Mouse (Mus musculus) forebrain, embryonic 14.5 days (tissue): ENCODE measurements at regions not wholly inside any gene's neighbourhood (a gene's known extent, or its start where the extent isn't known, plus 50 kb on each side); places are given as distances from the start of the nearest gene placed in this dataset.

ENCODE experiments used
- ATAC-seq: fragments of 200-750 bp; cut with Nextera tagmentation; 2 replicates; pipeline ENCODE4 v1.8.0; 2017; ENCODE audit warnings: mild to moderate bottlenecking, moderate library complexity
- DNase-seq: peaks from one replicate; pipeline ENCODE4 v3.0.0-alpha.2; 2015; ENCODE audit warnings: low spot score
- H3K27ac ChIP-seq: fragments of 300-500 bp; sonication (generic); 2 replicates; pipeline ENCODE4 v1.5.1; 2014; ENCODE audit warnings: low read depth, mild to moderate bottlenecking, control low read depth, low read length, moderate library complexity
- H3K27me3 ChIP-seq: fragments of 300-500 bp; sonication (generic); replicated peaks from 2 replicates; pipeline ENCODE4 v1.6.1; 2014; ENCODE audit warnings: low read length, control low read depth, mixed read lengths; ENCODE audit not compliant: control insufficient read depth, insufficient read depth
- H3K36me3 ChIP-seq: fragments of 300-500 bp; sonication (generic); 2 replicates; pipeline ENCODE4 v1.6.1; 2014; ENCODE audit warnings: low read length, control low read depth; ENCODE audit not compliant: control insufficient read depth, insufficient read depth
- H3K4me1 ChIP-seq: fragments of 300-500 bp; sonication (generic); 2 replicates; pipeline ENCODE4 v1.6.1; 2014; ENCODE audit warnings: antibody characterized with exemption, low read length, control low read depth; ENCODE audit not compliant: control insufficient read depth, insufficient read depth
- H3K4me2 ChIP-seq: fragments of 300-500 bp; sonication (generic); 2 replicates; pipeline ENCODE4 v1.6.1; 2014; ENCODE audit warnings: mild to moderate bottlenecking, control low read depth, low read length
- H3K4me3 ChIP-seq: fragments of 300-500 bp; sonication (generic); 2 replicates; pipeline ENCODE4 v1.5.1; 2014; ENCODE audit warnings: low read depth, low read length, control low read depth
- H3K9ac ChIP-seq: fragments of 300-500 bp; sonication (generic); 2 replicates; pipeline ENCODE4 v1.6.1; 2014; ENCODE audit warnings: mild to moderate bottlenecking, low read length, control low read depth, moderate library complexity
- H3K9me3 ChIP-seq: fragments of 300-500 bp; sonication (generic); replicated peaks from 2 replicates; pipeline ENCODE4 v1.6.1; 2016; ENCODE audit warnings: low read length, control low read depth, mixed read lengths; ENCODE audit not compliant: control insufficient read depth
- WGBS: fragments of 180-500 bp; shearing (Covaris S2); extraction: QIAGEN DNeasy Blood & Tissue Kit; methylation state at CpG from one replicate; pipeline ENCODE4 v1.1.7; 2014; 5-methylcytosine and 5-hydroxymethylcytosine counted together

DNA sequence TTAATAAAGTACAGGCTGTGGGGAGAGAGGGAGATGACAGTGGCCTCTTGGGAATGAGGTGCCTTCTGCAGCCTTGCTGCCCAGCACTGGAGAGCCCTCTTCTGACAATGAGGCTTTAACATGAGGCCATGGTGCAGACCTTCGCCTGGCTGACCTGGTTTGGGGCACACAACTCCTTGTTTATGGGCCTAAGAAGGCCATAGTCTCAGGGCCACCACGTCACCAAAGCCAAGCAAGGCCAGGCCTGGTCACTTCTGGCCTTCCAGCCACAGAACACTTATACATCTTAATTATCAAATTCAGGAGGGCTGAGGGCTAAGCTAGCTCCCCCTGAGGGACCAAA, 70.7 kb upstream of the Ptpn1 start:
- DNase-seq, result no peak
- H3K36me3 ChIP-seq, result no peaks in the 10 kb centered on the region
- H3K9me3 ChIP-seq, result no peaks in the 10 kb centered on the region
- H3K9ac ChIP-seq, result no peak overlapping the region
- no peaks in the 10 kb centered on the region for H3K27me3 ChIP-seq
- no peak for ATAC-seq
- H3K27ac ChIP-seq, result no peak overlapping the region
- H3K4me3 ChIP-seq, result no peak overlapping the region
- H3K4me2 ChIP-seq, result no peak overlapping the region
- no peaks in the 10 kb centered on the region; the same call in 1 of the 2 replicates for H3K4me1 ChIP-seq
- WGBS, result 85% methylated on average over 2 of the region's 2 CpGs

DNA sequence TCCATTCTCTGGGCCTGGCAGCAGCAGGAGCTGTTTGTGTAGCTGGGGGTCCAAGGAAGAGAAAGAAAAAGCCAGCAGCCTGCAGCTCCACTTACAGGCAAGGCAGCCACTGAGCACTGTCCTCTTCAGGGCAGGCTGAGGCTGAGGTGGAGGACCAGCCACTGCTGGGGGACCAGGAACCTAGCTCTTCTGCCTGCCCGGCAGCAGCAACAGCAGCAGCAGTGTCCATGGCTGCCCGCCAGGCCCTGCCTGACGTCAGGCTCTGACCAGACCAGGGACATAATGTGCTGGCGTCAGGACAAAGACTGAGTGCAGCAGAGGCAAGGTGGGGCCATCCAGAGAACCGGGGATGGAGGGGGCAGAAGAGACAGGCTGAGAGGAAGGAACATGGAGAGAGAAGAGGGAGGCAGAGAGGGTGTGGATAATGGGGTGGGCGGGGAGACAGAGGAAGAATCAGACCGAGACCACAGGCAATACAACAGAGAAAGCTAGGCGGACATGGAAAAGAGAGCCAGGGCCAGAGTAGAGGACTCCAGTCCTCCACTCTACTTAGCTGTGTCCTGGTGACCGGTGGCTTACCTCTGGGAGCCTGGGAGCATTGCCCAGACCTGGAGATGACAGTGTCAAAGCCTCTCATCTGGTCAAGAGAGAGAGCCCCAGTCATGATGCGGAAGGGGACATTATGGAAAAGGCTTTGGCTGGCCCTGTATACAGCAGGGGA, 71.2 kb upstream of the Ptpn1 start:
- H3K4me3 ChIP-seq, result no peak overlapping the region
- H3K9me3 ChIP-seq, result no peaks in the 10 kb centered on the region
- H3K27ac ChIP-seq, result no peak overlapping the region
- H3K9ac ChIP-seq, result 0 out of 2 replicates have a peak overlapping the region, but pooled peaks have one; percentile 21
- no peaks in the 10 kb centered on the region for H3K27me3 ChIP-seq
- DNase-seq (peak; percentile 56), ATAC-seq (0 out of 2 replicates have a peak, but pooled peaks have one; percentile 26)
- H3K4me2 ChIP-seq, result no peak overlapping the region
- H3K4me1 ChIP-seq, result no peaks in the 10 kb centered on the region; the same call in 1 of the 2 replicates
- H3K36me3 ChIP-seq, result no peaks in the 10 kb centered on the region
- WGBS, result 39% methylated on average over 9 of the region's 10 CpGs

- H3K27ac ChIP-seq, result no peak overlapping the region
- H3K9ac ChIP-seq, result no peak overlapping the region; the same call in 1 of the 2 replicates
- no peaks in the 10 kb centered on the region for H3K9me3 ChIP-seq
- H3K4me1 ChIP-seq, result no peaks in the 10 kb centered on the region; the same call in 1 of the 2 replicates
- H3K36me3 ChIP-seq, result no peaks in the 10 kb centered on the region
- ATAC-seq (no peak), DNase-seq (peak; percentile 14)
- no peak overlapping the region for H3K4me3 ChIP-seq
- H3K4me2 ChIP-seq, result no peak overlapping the region
- H3K27me3 ChIP-seq, result no peaks in the 10 kb centered on the region
- WGBS, result 66% methylated on average over 10 of the region's 10 CpGs
These were observed 72.3 kb upstream of the Ptpn1 start for GRCm38 (mm10) chr2:167859575-167859974.

DNA sequence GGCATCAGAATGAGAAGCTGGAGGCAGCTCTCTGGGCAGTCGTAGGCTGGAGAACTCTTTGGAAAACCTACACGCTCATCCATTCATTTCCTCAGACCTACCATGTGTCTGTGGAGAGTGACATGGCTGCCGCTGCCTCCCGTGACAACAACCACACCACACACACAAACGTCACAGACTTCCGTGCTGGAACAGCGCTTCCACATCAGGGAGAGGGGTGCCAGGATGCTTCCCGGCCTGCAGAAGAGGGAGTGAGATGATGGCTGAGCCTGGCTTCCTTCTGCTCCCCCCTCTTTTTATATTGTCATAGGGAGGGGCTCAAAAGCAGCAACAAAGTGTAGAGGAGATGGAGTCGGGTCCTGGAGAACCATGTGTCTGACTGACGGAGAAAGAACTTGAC, 73.5 kb upstream of the Ptpn1 start:
- DNase-seq (no peak), ATAC-seq (no peak)
- Histone ChIP-seq H3K9ac (no peak overlapping the region), H3K9me3 (no peaks in the 10 kb centered on the region), H3K27ac (no peak overlapping the region), H3K4me2 (no peak overlapping the region), H3K4me3 (no peak overlapping the region), H3K36me3 (no peaks in the 10 kb centered on the region), H3K27me3 (no peaks in the 10 kb centered on the region), H3K4me1 (no peaks in the 10 kb centered on the region; the same call in 1 of the 2 replicates)
- WGBS, result 80% methylated on average over 10 of the region's 10 CpGs

- 78% methylated on average over 8 of the region's 8 CpGs for WGBS
- Histone ChIP-seq H3K27ac (no peak overlapping the region), H3K9ac (no peak overlapping the region), H3K4me3 (no peak overlapping the region), H3K27me3 (no peaks in the 10 kb centered on the region), H3K4me1 (no peaks in the 10 kb centered on the region; the same call in 1 of the 2 replicates), H3K36me3 (no peaks in the 10 kb centered on the region), H3K9me3 (no peaks in the 10 kb centered on the region), H3K4me2 (no peak overlapping the region)
- ATAC-seq, result no peak
- no peak for DNase-seq
These were observed 73.9 kb upstream of the Ptpn1 start for GRCm38 (mm10) chr2:167857911-167858310.

DNA sequence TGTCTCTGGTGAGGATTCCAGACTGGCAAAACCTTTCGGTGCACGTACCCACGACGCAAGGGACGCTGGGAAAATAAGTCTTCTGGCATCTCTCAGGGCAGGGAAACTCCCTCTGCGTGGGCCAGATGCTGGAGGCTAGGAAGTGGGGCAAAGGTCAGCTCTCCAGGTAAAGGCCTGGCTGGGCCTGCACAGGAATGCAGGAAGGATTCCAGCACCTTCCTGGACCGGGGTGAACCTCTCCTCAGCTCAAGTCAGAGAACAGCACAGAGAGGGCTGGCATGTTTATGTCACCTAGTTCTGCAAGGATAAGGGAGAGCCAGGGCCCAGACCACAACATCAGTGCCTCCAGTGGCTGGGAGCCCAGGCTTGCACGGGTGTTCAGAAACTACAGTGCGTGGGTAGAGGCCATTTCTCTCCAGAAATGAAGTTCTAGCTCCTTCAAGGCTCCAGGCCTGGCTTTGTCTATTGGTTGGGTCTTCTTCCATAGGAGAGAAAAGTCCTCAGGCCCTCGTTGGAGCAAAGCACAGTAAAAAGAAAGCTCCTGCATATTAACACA, 74.9 kb upstream of the Ptpn1 start:
- no peak overlapping the region for H3K9ac ChIP-seq
- no peak overlapping the region for H3K4me2 ChIP-seq
- no peak overlapping the region for H3K4me3 ChIP-seq
- no peaks in the 10 kb centered on the region for H3K36me3 ChIP-seq
- H3K4me1 ChIP-seq, result no peaks in the 10 kb centered on the region; the same call in 1 of the 2 replicates
- H3K27me3 ChIP-seq, result no peaks in the 10 kb centered on the region
- H3K27ac ChIP-seq, result no peak overlapping the region
- WGBS, result 85% methylated on average over 10 of the region's 10 CpGs
- no peak for DNase-seq
- ATAC-seq, result no peak
- H3K9me3 ChIP-seq, result no peaks in the 10 kb centered on the region

DNA sequence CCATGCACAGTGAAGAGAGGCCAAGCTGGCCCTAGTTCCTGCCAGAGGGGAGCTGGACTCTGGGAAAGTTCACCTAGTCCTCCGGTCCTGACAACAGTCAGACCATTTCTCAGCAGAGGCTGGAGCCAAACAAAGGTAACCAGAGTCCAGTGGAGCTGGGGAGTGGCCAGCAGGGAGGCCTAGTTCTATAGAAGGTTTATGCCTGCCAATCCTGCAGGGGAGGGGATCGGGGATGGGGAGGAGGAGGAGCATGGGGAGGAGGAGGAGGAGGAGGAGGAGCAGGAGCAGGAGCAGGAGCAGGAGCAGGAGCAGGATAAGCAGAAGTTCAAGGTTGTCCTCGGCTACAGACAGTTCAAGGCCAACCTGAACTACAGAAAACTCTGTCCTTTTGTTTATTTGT, 75.8 kb upstream of the Ptpn1 start:
- no peaks in the 10 kb centered on the region for H3K9me3 ChIP-seq
- H3K4me3 ChIP-seq, result no peak overlapping the region
- no peak overlapping the region for H3K4me2 ChIP-seq
- ATAC-seq (no peak), DNase-seq (no peak)
- H3K27ac ChIP-seq, result no peak overlapping the region
- no peaks in the 10 kb centered on the region for H3K27me3 ChIP-seq
- H3K36me3 ChIP-seq, result no peaks in the 10 kb centered on the region
- H3K4me1 ChIP-seq, result no peaks in the 10 kb centered on the region; the same call in 1 of the 2 replicates
- H3K9ac ChIP-seq, result no peak overlapping the region
- 21% methylated on average over 3 of the region's 3 CpGs for WGBS

- H3K4me2 ChIP-seq, result no peak overlapping the region
- no peaks in the 10 kb centered on the region for H3K27me3 ChIP-seq
- ATAC-seq, result no peak
- no peak overlapping the region for H3K27ac ChIP-seq
- H3K36me3 ChIP-seq, result no peaks in the 10 kb centered on the region
- no peak for DNase-seq
- H3K9me3 ChIP-seq, result no peaks in the 10 kb centered on the region
- WGBS, result 84% methylated on average over 1 of the region's 1 CpGs
- H3K4me3 ChIP-seq, result no peak overlapping the region
- H3K9ac ChIP-seq, result no peak overlapping the region
- no peaks in the 10 kb centered on the region for H3K4me1 ChIP-seq
These were observed 77.8 kb upstream of the Ptpn1 start for GRCm38 (mm10) chr2:167854060-167854459.

GRCm38 (mm10) chr2:167853411-167853821, 78.4 kb upstream of the Ptpn1 start:
- Histone ChIP-seq H3K4me1 (no peaks in the 10 kb centered on the region), H3K9ac (no peak overlapping the region), H3K36me3 (no peaks in the 10 kb centered on the region), H3K4me2 (no peak overlapping the region), H3K27ac (no peak overlapping the region), H3K9me3 (no peaks in the 10 kb centered on the region), H3K4me3 (no peak overlapping the region), H3K27me3 (no peaks in the 10 kb centered on the region)
- no peak for ATAC-seq
- WGBS, result 81% methylated on average over 8 of the region's 8 CpGs
- DNase-seq, result no peak
